Mouse (Mus musculus): ENCODE results near the gene Cpped1. TPM values are rescaled to one million over a fixed set of nuclear protein-coding genes. Genes with fewer than 3 reads are reported as not detected.
A peak's percentile ranks its signal among the peaks of the same experiment; 100 is the strongest.

Gene Cpped1
- total and polyA plus RNA-seq, 3 experiments: 13.6 to 34.6 (median 17.5) TPM

DNA sequence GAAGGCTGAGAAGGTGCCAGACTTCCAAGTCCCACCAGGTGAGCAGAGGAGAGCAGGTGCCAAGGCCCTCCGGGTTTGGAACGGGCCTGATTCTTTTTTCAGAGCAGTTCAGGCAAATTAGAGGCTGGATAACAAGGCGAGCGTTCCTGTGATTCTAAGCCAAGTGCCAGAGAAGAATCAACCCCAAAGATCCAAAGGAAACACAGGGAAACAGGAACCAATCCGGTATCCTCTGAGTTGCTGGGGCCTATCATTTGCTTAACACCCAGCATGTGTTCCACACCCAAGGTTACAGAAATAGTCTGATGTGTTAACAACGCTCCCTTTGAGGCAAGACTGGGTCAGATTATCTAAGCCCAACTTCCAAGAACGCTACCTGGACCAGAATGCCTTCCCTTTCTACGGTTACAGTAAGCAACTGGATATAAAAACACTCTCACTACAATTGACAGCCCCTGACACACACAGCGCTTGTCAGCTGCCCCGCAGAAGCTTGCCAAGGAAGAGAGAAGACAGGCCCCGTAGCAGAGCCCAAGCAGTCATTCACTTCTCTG is 707 bp downstream of the Cpped1 start:
- in situ Hi-C loops (cut with MboI; ENCODE audit: low pct_ligation_motif_present, low pct_unique_long_range_greater_than_20kb, low sequenced_read_pairs): loop anchor here (25.0 kb wide), 1 partner anchor 446 kb away; no protein-coding TSS in a partner anchor
- DNase-seq (ENCODE audit: extremely low read depth): no peak
- peak overlapping the region; percentile 82 for H3K9ac ChIP-seq (ENCODE audit: insufficient read depth, low read depth)

DNA sequence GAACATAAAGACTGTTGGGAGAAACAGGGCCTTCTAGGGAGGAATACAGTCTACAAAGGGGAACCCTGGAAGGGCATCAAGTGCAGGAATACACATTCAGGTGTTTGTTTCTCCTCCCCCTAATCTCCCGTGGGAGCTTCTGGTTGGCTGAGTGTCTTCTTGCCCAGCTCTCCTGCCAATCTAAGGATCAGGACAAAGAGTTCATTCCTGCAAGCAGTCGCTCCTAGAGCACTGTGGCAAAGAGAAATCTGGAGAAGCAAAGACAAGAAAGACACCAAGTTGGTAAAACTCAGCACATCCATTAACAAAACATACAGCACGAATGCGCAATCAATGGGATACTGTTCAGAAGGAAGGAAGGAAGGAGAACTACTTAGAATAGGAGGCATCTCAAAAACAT is 1.4 kb downstream of the Cpped1 start:
- no peak for DNase-seq (ENCODE audit: extremely low read depth)
- Histone ChIP-seq H3K4me1 (ENCODE audit: control insufficient read depth in 1 of 2, insufficient read depth in 2 of 2) (peaks cover 2 to 23% of the 10 kb centered on the region in 2 experiments; a peak in 3 of 4 replicates), H3K4me3 (replicated peaks in 1 of 3; ENCODE audit: low read depth in 2 of 3, low read length in 2 of 3, poor library complexity in 1 of 3) (peak overlapping the region; percentile 74 to 95 (median 84)), H3K27ac (ENCODE audit: insufficient read depth, low read depth) (no peak overlapping the region), H3K36me3 (replicated peaks in 1 of 2; ENCODE audit: control insufficient read depth in 1 of 2, insufficient read depth in 1 of 2, low read length in 1 of 2) (peaks cover 0 to 26% of the 10 kb centered on the region in 2 experiments), H3K9me3 (replicated peaks; ENCODE audit: low read length) (no peaks in the 10 kb centered on the region), H3K9ac (ENCODE audit: insufficient read depth, low read depth) (0 out of 2 replicates have a peak overlapping the region, but pooled peaks have one; percentile 82), H3K4me2 (ENCODE audit: insufficient read depth, low read depth, poor library complexity, severe bottlenecking) (peak overlapping the region; percentile 80), H3K27me3 (replicated peaks) (peaks cover 2% of the 10 kb centered on the region), H3K79me2 (replicated peaks; ENCODE audit: control insufficient read depth, extremely low read depth, insufficient read depth, poor library complexity, severe bottlenecking) (peaks cover 7% of the 10 kb centered on the region)
- dilution Hi-C loops (cut with MboI; ENCODE audit: extremely low pct_ligation_motif_present, extremely low pct_unique_long_range_greater_than_20kb, low sequenced_read_pairs): no loop called here
- in situ Hi-C loops (cut with MboI; ENCODE audit: low pct_ligation_motif_present, low pct_unique_long_range_greater_than_20kb, low sequenced_read_pairs): loop anchor here (25.0 kb wide), 1 partner anchor 446 kb away; no protein-coding TSS in a partner anchor
- TF ChIP-seq EP300 (IDR thresholded peaks at IDR 0.05; ENCODE audit: low read length) (no peak), MAFK (IDR thresholded peaks at IDR 0.05; ENCODE audit: insufficient replicate concordance, low read length) (no peak)

More for the DNA sequence above, 707 bp downstream of the Cpped1 start:
- H3K4me3 ChIP-seq (replicated peaks in 1 of 3; ENCODE audit: low read depth in 2 of 3, low read length in 2 of 3, poor library complexity in 1 of 3): peak overlapping the region; percentile 74 to 95 (median 84)
- peaks cover 7% of the 10 kb centered on the region for H3K79me2 ChIP-seq (replicated peaks; ENCODE audit: control insufficient read depth, extremely low read depth, insufficient read depth, poor library complexity, severe bottlenecking)
- H3K27me3 ChIP-seq (replicated peaks): peaks cover 2% of the 10 kb centered on the region
- no peaks in the 10 kb centered on the region for H3K9me3 ChIP-seq (replicated peaks; ENCODE audit: low read length)
- TF ChIP-seq ETS1 (conservative IDR thresholded peaks at IDR 0.05; ENCODE audit: low read depth, low read length): no peak
- TF ChIP-seq MAX (IDR thresholded peaks at IDR 0.05; ENCODE audit: low read length): 0 out of 2 replicates have a peak, but pooled peaks have one; percentile 2
- dilution Hi-C loops (cut with MboI; ENCODE audit: extremely low pct_ligation_motif_present, extremely low pct_unique_long_range_greater_than_20kb, low sequenced_read_pairs): no loop called here
- H3K36me3 ChIP-seq (replicated peaks in 1 of 2; ENCODE audit: control insufficient read depth in 1 of 2, insufficient read depth in 1 of 2, low read length in 1 of 2): peaks cover 0 to 23% of the 10 kb centered on the region in 2 experiments
- no peak overlapping the region for H3K27ac ChIP-seq (ENCODE audit: insufficient read depth, low read depth)
- peak overlapping the region; percentile 80 for H3K4me2 ChIP-seq (ENCODE audit: insufficient read depth, low read depth, poor library complexity, severe bottlenecking)
- H3K4me1 ChIP-seq (ENCODE audit: control insufficient read depth in 1 of 2, insufficient read depth in 2 of 2): peaks cover 2 to 23% of the 10 kb centered on the region in 2 experiments; a peak in 3 of 4 replicates

DNA sequence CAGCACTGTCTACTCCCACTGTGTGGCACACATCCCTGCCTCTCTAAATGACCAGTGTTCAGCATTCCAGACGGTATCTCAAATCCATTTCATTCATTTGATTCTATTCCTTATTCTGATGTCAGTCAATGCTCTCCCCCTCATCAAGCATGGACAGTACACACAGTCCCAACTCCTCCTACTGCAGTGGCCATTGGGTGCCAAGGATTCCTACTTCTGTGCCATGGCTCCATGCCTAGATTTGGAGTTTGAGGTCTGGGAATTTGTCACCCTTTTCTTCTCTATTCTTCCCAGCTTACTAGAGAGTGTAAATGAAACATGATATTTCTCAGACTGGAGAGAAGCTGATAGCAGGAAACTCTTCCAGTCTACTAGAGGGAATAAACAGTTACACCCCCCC is 2.3 kb downstream of the Cpped1 start:
- TF ChIP-seq ETS1 (conservative IDR thresholded peaks at IDR 0.05; ENCODE audit: low read depth, low read length) (no peak), POLR2AphosphoS2 (IDR thresholded peaks at IDR 0.05; ENCODE audit: low read depth, low read length) (no peak), ZKSCAN1 (IDR thresholded peaks at IDR 0.05; ENCODE audit: borderline replicate concordance, low read depth, low read length) (no peak), EP300 (IDR thresholded peaks at IDR 0.05; ENCODE audit: low read length) (no peak), BHLHE40 (IDR thresholded peaks at IDR 0.05; ENCODE audit: low read depth, low read length) (no peak), KAT2A (IDR thresholded peaks at IDR 0.05; ENCODE audit: insufficient replicate concordance, low read length) (no peak), MAX (IDR thresholded peaks at IDR 0.05; ENCODE audit: low read length) (no peak), CTCF (conservative IDR thresholded peaks at IDR 0.05 in 1 of 2, IDR thresholded peaks at IDR 0.05 in 1 of 2; ENCODE audit: low read depth in 2 of 2, low read length in 2 of 2) (no peak), ELF1 (IDR thresholded peaks at IDR 0.05; ENCODE audit: low read depth, low read length) (no peak), CHD2 (IDR thresholded peaks at IDR 0.05; ENCODE audit: low read length) (no peak), USF2 (conservative IDR thresholded peaks at IDR 0.05; ENCODE audit: low read depth, low read length) (no peak), ZMIZ1 (IDR thresholded peaks at IDR 0.05; ENCODE audit: low read depth, low read length) (no peak), IRF4 (IDR thresholded peaks at IDR 0.05; ENCODE audit: low read depth, low read length) (no peak), E2F4 (IDR thresholded peaks at IDR 0.05; ENCODE audit: insufficient replicate concordance, low read depth, low read length) (no peak), RAD21 (IDR thresholded peaks at IDR 0.05; ENCODE audit: low read depth, low read length) (no peak), NRF1 (IDR thresholded peaks at IDR 0.05; ENCODE audit: low read depth, low read length) (no peak), RCOR1 (conservative IDR thresholded peaks at IDR 0.05; ENCODE audit: low read depth, low read length) (no peak), MAFK (IDR thresholded peaks at IDR 0.05; ENCODE audit: insufficient replicate concordance, low read length) (no peak), HCFC1 (IDR thresholded peaks at IDR 0.05; ENCODE audit: low read depth, low read length) (no peak)
- no peak overlapping the region for H3K9ac ChIP-seq (ENCODE audit: insufficient read depth, low read depth)
- in situ Hi-C loops (cut with MboI; ENCODE audit: low pct_ligation_motif_present, low pct_unique_long_range_greater_than_20kb, low sequenced_read_pairs): loop anchor here (25.0 kb wide), 1 partner anchor 445 kb away; no protein-coding TSS in a partner anchor
- peaks cover 2 to 24% of the 10 kb centered on the region in 2 experiments; a peak in 3 of 4 replicates for H3K4me1 ChIP-seq (ENCODE audit: control insufficient read depth in 1 of 2, insufficient read depth in 2 of 2)
- no peak overlapping the region for H3K4me3 ChIP-seq (replicated peaks in 1 of 3; ENCODE audit: low read depth in 2 of 3, low read length in 2 of 3, poor library complexity in 1 of 3)
- no peak for DNase-seq (ENCODE audit: extremely low read depth)
- dilution Hi-C loops (cut with MboI; ENCODE audit: extremely low pct_ligation_motif_present, extremely low pct_unique_long_range_greater_than_20kb, low sequenced_read_pairs): no loop called here
- H3K4me2 ChIP-seq (ENCODE audit: insufficient read depth, low read depth, poor library complexity, severe bottlenecking): no peak overlapping the region
- no peaks in the 10 kb centered on the region for H3K27me3 ChIP-seq (replicated peaks)
- H3K79me2 ChIP-seq (replicated peaks; ENCODE audit: control insufficient read depth, extremely low read depth, insufficient read depth, poor library complexity, severe bottlenecking): peaks cover 7% of the 10 kb centered on the region
- no peaks in the 10 kb centered on the region for H3K9me3 ChIP-seq (replicated peaks; ENCODE audit: low read length)
- H3K36me3 ChIP-seq (replicated peaks in 1 of 2; ENCODE audit: control insufficient read depth in 1 of 2, insufficient read depth in 1 of 2, low read length in 1 of 2): peaks cover 2 to 33% of the 10 kb centered on the region in 2 experiments
- no peak overlapping the region for H3K27ac ChIP-seq (ENCODE audit: insufficient read depth, low read depth)

All from CH12.LX (cell line).